Mouse (Mus musculus) lung, postnatal 0 days (tissue): ENCODE results near the gene Lce1e.

ENCODE experiments used
- CTCF ChIP-seq: IDR thresholded peaks from 2 replicates; pipeline ENCODE4 v1.5.1; 2016; ENCODE audit warnings: antibody characterized with exemption, mild to moderate bottlenecking
- EP300 ChIP-seq: IDR thresholded peaks from 2 replicates; pipeline ENCODE4 v1.6.1; 2016; ENCODE audit warnings: antibody characterized with exemption, mild to moderate bottlenecking, control low read depth

DNA sequence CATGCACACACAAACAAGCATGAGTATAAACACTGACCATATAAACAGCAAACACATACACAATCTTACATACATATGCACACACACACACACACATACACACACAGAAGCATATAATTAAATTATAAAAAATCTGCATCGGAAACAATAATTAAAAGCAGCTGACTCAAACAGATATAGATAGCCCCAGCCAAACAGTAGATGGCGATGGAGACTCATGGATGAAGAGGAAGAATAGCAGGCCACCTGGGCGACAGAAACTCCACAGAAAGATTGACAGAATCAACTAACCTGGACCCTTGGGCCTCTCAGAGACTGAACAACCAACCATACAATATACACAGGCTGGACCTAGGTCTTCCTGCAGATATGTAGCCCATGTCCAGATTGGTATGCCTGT, 44.3 kb upstream of the Lce1e start:
- no peak for TF ChIP-seq CTCF
- no peak for TF ChIP-seq EP300
